Mouse (Mus musculus): Measurements from ENCODE around the gene Ndufaf1. TPM values are rescaled to one million over a fixed set of nuclear protein-coding genes. Genes with fewer than 3 reads are reported as not detected.

Ndufaf1 gene
- polyA plus RNA-seq (2014; fragmentation: Nextera tagmentation; extraction: Ambion mirVana): 38.7 and 39.8 TPM in 2 replicates

DNA sequence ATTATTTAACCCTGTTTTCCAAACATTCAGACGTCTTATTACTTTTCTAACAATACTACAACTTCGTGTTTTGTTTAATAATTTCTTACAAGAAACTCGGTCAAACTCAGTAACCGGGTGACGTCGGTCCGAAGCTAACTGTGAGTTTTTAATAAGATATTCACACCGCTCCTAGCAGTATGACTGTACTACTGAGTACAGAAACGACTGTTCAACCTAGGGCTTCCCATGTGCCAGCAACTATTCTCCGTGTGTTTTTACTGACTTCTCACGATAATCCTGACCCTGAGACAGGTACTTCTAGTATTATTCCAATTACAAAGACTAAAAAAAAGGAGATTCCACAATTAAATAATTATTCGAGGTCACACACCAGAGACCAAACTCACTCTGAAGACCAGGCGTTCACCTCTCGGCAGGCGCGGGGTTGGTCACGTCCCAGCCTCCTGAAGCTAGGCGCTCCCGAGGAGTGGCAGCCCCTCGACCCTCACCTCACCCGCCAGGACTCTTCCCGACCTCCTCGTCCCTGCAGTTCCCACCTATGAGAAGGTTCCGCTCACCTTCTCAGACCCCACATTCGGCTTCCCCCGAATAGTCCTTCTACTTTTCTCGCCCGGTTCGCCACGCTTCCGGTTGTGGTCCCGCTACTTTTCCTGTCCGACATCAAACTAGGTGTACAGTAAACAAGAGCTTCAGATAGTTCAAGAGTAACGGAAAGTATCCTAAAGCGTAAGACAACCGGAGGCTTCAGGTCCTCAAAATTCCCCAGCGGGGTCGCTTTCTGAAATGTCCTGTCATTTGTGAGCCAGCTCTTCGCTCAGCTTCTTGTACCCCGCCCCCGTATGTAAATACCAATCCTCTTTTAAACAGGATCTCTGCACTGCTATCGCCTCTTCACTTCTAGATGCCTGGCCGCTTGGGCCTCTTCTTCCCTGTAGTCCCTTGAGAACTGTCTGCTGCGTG, at the start of gene Ndufaf1:
Gene Ndufaf1 (minus strand): TSS at position 608 of the 963 bp plus-strand sequence.
- Histone ChIP-seq H3K36me3 (ENCODE audit: control insufficient read depth, insufficient read depth, low read length) (no peaks in the 10 kb centered on the region), H3K4me3 (ENCODE audit: low read depth, low read length) (peak within 1 kb of the TSS; percentile 71), H3K4me2 (ENCODE audit: low read depth) (peak within 1 kb of the TSS; percentile 46), H3K9ac (ENCODE audit: low read length) (peak within 1 kb of the TSS; percentile 69), H3K27me3 (ENCODE audit: control insufficient read depth, insufficient read depth, low read length) (no peaks in the 10 kb centered on the region), H3K27ac (ENCODE audit: low read depth, low read length) (no peak within 1 kb of the TSS), H3K9me3 (ENCODE audit: control insufficient read depth, low read length) (no peaks in the 10 kb centered on the region), H3K4me1 (ENCODE audit: control insufficient read depth, insufficient read depth, low read length) (peaks cover 7% of the 10 kb centered on the region; the same call in 1 of the 2 replicates)
- ATAC-seq (ENCODE audit: insufficient read depth, low FRiP score, low TSS enrichment) (no peak), DNase-seq (ENCODE audit: low spot score) (peak; percentile 79)
- 2% methylated on average over 44 of the region's 44 CpGs for WGBS

DNA sequence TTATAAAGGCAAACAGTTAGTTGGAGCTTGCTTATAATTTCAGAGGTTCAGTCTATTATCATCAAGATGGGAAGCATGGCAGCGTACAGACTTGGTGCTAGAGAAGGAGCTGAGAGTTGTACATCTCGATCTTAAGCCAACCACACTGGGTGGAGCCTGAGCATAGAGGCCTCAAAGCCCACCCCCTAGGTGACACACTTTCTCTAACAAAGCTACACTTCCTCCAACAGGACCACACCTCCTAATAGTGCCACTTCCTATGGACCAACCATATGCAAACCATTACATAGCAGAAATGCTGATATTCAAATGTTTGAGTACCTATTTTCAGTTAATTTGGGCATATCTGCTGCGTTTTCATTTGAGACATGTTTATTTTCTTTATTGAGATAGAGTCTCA, 47.4 kb upstream of the Ndufaf1 start:
- DNase-seq (ENCODE audit: low spot score) (no peak), ATAC-seq (ENCODE audit: insufficient read depth, low FRiP score, low TSS enrichment) (no peak)
- H3K4me1 ChIP-seq (ENCODE audit: control insufficient read depth, insufficient read depth, low read length): no peaks in the 10 kb centered on the region
- no peak overlapping the region for H3K4me3 ChIP-seq (ENCODE audit: low read depth, low read length)
- no peak overlapping the region for H3K9ac ChIP-seq (ENCODE audit: low read length)
- WGBS: 90% methylated on average over 3 of the region's 3 CpGs
- H3K27ac ChIP-seq (ENCODE audit: low read depth, low read length): no peak overlapping the region
- no peaks in the 10 kb centered on the region for H3K9me3 ChIP-seq (ENCODE audit: control insufficient read depth, low read length)
- H3K27me3 ChIP-seq (ENCODE audit: control insufficient read depth, insufficient read depth, low read length): no peaks in the 10 kb centered on the region
- H3K36me3 ChIP-seq (ENCODE audit: control insufficient read depth, insufficient read depth, low read length): peaks cover 9% of the 10 kb centered on the region
- H3K4me2 ChIP-seq (ENCODE audit: low read depth): no peak overlapping the region

GRCm38 (mm10) chr2:119707676-119708075, 45.0 kb upstream of the Ndufaf1 start:
- ATAC-seq (ENCODE audit: insufficient read depth, low FRiP score, low TSS enrichment): no peak
- DNase-seq (ENCODE audit: low spot score): no peak
- no peak overlapping the region for H3K27ac ChIP-seq (ENCODE audit: low read depth, low read length)
- no peak overlapping the region for H3K9ac ChIP-seq (ENCODE audit: low read length)
- H3K4me2 ChIP-seq (ENCODE audit: low read depth): no peak overlapping the region
- no peaks in the 10 kb centered on the region for H3K27me3 ChIP-seq (ENCODE audit: control insufficient read depth, insufficient read depth, low read length)
- H3K9me3 ChIP-seq (ENCODE audit: control insufficient read depth, low read length): no peaks in the 10 kb centered on the region
- H3K36me3 ChIP-seq (ENCODE audit: control insufficient read depth, insufficient read depth, low read length): peaks cover 7% of the 10 kb centered on the region
- H3K4me3 ChIP-seq (ENCODE audit: low read depth, low read length): no peak overlapping the region
- no peaks in the 10 kb centered on the region for H3K4me1 ChIP-seq (ENCODE audit: control insufficient read depth, insufficient read depth, low read length)
- WGBS: 84% methylated on average over 3 of the region's 3 CpGs

DNA sequence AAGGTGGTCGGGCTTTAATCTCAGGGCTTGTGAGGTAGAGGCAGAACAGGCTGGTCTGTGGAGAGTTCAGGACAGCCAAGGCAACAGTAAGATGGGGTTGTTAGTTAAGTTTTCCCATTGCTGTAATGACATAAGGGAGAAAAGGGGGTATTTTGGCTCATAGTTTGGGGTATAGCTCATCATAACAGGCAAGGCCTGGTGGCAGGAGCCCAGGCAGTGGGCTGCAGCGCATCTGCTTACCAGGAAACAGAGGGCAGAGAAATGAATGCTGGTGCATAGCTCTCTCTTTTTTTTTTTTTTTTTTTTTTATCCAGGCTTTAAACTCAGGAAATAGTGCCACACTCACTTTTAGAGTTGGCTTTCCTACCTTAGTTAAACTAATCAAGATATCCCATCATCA, 40.5 kb upstream of the Ndufaf1 start:
- H3K27ac ChIP-seq (ENCODE audit: low read depth, low read length): no peak overlapping the region

DNA sequence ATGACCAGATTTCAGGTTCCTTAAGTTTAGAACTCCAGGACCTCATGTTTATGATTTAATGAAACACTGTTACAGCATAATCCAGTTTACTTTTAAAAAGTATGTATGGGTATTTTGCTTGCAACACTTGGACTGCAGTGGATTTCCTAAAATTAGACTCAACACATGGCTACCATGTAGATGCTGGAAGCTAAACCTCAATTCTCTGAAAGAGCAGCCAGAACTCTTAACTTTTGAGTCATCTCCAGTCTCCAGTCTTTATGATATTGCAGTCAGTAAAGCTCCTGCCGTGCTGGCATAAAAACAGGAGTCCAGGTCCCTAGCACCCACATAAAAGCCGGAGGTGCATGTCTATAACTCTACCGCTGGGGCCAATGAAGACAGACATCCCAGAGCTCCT, 37.3 kb upstream of the Ndufaf1 start:
- Histone ChIP-seq H3K27me3 (ENCODE audit: control insufficient read depth, insufficient read depth, low read length) (no peaks in the 10 kb centered on the region), H3K4me2 (ENCODE audit: low read depth) (no peak overlapping the region), H3K9ac (ENCODE audit: low read length) (no peak overlapping the region), H3K4me1 (ENCODE audit: control insufficient read depth, insufficient read depth, low read length) (no peaks in the 10 kb centered on the region), H3K4me3 (ENCODE audit: low read depth, low read length) (no peak overlapping the region), H3K27ac (ENCODE audit: low read depth, low read length) (no peak overlapping the region), H3K36me3 (ENCODE audit: control insufficient read depth, insufficient read depth, low read length) (no peaks in the 10 kb centered on the region; the same call in 1 of the 2 replicates), H3K9me3 (ENCODE audit: control insufficient read depth, low read length) (no peaks in the 10 kb centered on the region)
- WGBS: 93% methylated on average over 3 of the region's 3 CpGs
- DNase-seq (ENCODE audit: low spot score): no peak
- no peak for ATAC-seq (ENCODE audit: insufficient read depth, low FRiP score, low TSS enrichment)

More for the DNA sequence above, 40.5 kb upstream of the Ndufaf1 start:
- Histone ChIP-seq H3K9ac (ENCODE audit: low read length) (no peak overlapping the region), H3K4me1 (ENCODE audit: control insufficient read depth, insufficient read depth, low read length) (no peaks in the 10 kb centered on the region), H3K27me3 (ENCODE audit: control insufficient read depth, insufficient read depth, low read length) (no peaks in the 10 kb centered on the region), H3K36me3 (ENCODE audit: control insufficient read depth, insufficient read depth, low read length) (peaks cover 5% of the 10 kb centered on the region), H3K4me3 (ENCODE audit: low read depth, low read length) (no peak overlapping the region), H3K4me2 (ENCODE audit: low read depth) (no peak overlapping the region), H3K9me3 (ENCODE audit: control insufficient read depth, low read length) (no peaks in the 10 kb centered on the region)
- 93% methylated on average over 2 of the region's 2 CpGs for WGBS
- ATAC-seq (ENCODE audit: insufficient read depth, low FRiP score, low TSS enrichment): no peak
- no peak for DNase-seq (ENCODE audit: low spot score)

DNA sequence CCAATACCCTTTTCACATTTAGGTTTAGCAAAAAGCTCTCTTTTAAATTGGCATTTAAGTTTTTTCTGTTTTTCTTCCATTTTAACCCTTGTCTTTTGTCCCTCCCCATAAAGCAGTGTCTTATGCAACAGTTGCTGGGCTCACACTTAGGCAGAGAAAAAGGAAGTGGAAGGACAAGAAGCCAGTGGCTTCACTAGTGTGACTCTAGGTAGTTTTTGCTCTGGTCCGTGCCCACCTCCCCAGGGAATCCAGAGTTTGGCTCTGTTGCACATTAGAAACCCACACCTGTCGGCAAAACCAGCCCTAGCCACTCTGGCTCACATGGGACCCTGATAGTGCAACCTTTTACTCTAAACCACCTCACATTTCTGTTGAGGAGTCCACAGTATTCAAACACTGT, 35.8 kb upstream of the Ndufaf1 start:
- H3K9ac ChIP-seq (ENCODE audit: low read length): no peak overlapping the region
- no peaks in the 10 kb centered on the region for H3K27me3 ChIP-seq (ENCODE audit: control insufficient read depth, insufficient read depth, low read length)
- H3K4me1 ChIP-seq (ENCODE audit: control insufficient read depth, insufficient read depth, low read length): no peaks in the 10 kb centered on the region
- no peaks in the 10 kb centered on the region; the same call in 1 of the 2 replicates for H3K36me3 ChIP-seq (ENCODE audit: control insufficient read depth, insufficient read depth, low read length)
- 96% methylated on average over 2 of the region's 2 CpGs for WGBS
- ATAC-seq (ENCODE audit: insufficient read depth, low FRiP score, low TSS enrichment): no peak
- H3K4me3 ChIP-seq (ENCODE audit: low read depth, low read length): no peak overlapping the region
- no peaks in the 10 kb centered on the region for H3K9me3 ChIP-seq (ENCODE audit: control insufficient read depth, low read length)
- no peak for DNase-seq (ENCODE audit: low spot score)
- H3K27ac ChIP-seq (ENCODE audit: low read depth, low read length): no peak overlapping the region
- no peak overlapping the region for H3K4me2 ChIP-seq (ENCODE audit: low read depth)

- DNase-seq (ENCODE audit: low spot score): no peak
- Histone ChIP-seq H3K4me3 (ENCODE audit: low read depth, low read length) (no peak overlapping the region), H3K27ac (ENCODE audit: low read depth, low read length) (no peak overlapping the region), H3K27me3 (ENCODE audit: control insufficient read depth, insufficient read depth, low read length) (no peaks in the 10 kb centered on the region), H3K4me2 (ENCODE audit: low read depth) (no peak overlapping the region), H3K4me1 (ENCODE audit: control insufficient read depth, insufficient read depth, low read length) (no peaks in the 10 kb centered on the region), H3K9ac (ENCODE audit: low read length) (no peak overlapping the region), H3K9me3 (ENCODE audit: control insufficient read depth, low read length) (no peaks in the 10 kb centered on the region), H3K36me3 (ENCODE audit: control insufficient read depth, insufficient read depth, low read length) (no peaks in the 10 kb centered on the region; the same call in 1 of the 2 replicates)
- 84% methylated on average over 1 of the region's 1 CpGs for WGBS
- no peak for ATAC-seq (ENCODE audit: insufficient read depth, low FRiP score, low TSS enrichment)
These were observed 33.5 kb upstream of the Ndufaf1 start for GRCm38 (mm10) chr2:119696111-119696510.

- no peak for ATAC-seq (ENCODE audit: insufficient read depth, low FRiP score, low TSS enrichment)
- no peaks in the 10 kb centered on the region for H3K9me3 ChIP-seq (ENCODE audit: control insufficient read depth, low read length)
- WGBS: 87% methylated on average over 2 of the region's 2 CpGs
These were observed 32.2 kb upstream of the Ndufaf1 start for GRCm38 (mm10) chr2:119694826-119695225.

More at GRCm38 (mm10) chr2:119694826-119695225, 32.2 kb upstream of the Ndufaf1 start:
- no peaks in the 10 kb centered on the region for H3K36me3 ChIP-seq (ENCODE audit: control insufficient read depth, insufficient read depth, low read length)
- no peak overlapping the region for H3K4me2 ChIP-seq (ENCODE audit: low read depth)
- H3K4me1 ChIP-seq (ENCODE audit: control insufficient read depth, insufficient read depth, low read length): no peaks in the 10 kb centered on the region
- no peak overlapping the region for H3K9ac ChIP-seq (ENCODE audit: low read length)
- no peak for DNase-seq (ENCODE audit: low spot score)
- no peak overlapping the region for H3K4me3 ChIP-seq (ENCODE audit: low read depth, low read length)
- no peaks in the 10 kb centered on the region for H3K27me3 ChIP-seq (ENCODE audit: control insufficient read depth, insufficient read depth, low read length)
- no peak overlapping the region for H3K27ac ChIP-seq (ENCODE audit: low read depth, low read length)
